Mouse (Mus musculus) embryonic facial prominence, embryonic 12.5 days (tissue): Measurements from ENCODE around the gene Asb10. TPM values are rescaled to one million over a fixed set of nuclear protein-coding genes. Genes with fewer than 3 reads are reported as not detected.

Experiments used
- ATAC-seq: fragments of 200-750 bp; cut with Nextera tagmentation; 2 replicates; pipeline ENCODE4 v1.8.0; 2017; ENCODE audit not compliant: insufficient number of reproducible peaks, insufficient read depth, low FRiP score, low TSS enrichment
- H3K27ac ChIP-seq: fragments of 300-500 bp; sonication (generic); 2 replicates; pipeline ENCODE4 v1.5.1; 2016; ENCODE audit warnings: mild to moderate bottlenecking
- H3K27me3 ChIP-seq: fragments of 300-500 bp; sonication (generic); 2 replicates; pipeline ENCODE4 v1.6.1; 2016; ENCODE audit warnings: mild to moderate bottlenecking, moderate library complexity
- H3K36me3 ChIP-seq: fragments of 300-500 bp; sonication (generic); 2 replicates; pipeline ENCODE4 v1.6.1; 2016; ENCODE audit warnings: mild to moderate bottlenecking
- H3K4me1 ChIP-seq: fragments of 300-500 bp; sonication (generic); 2 replicates; pipeline ENCODE4 v1.6.1; 2016
- H3K4me2 ChIP-seq: fragments of 300-500 bp; sonication (generic); replicated peaks from 2 replicates; pipeline ENCODE4 v1.6.1; 2016; ENCODE audit warnings: mild to moderate bottlenecking, moderate library complexity
- H3K4me3 ChIP-seq: fragments of 300-500 bp; sonication (generic); 2 replicates; pipeline ENCODE4 v1.5.1; 2016; ENCODE audit warnings: mild to moderate bottlenecking
- H3K9ac ChIP-seq: fragments of 300-500 bp; sonication (generic); 2 replicates; pipeline ENCODE4 v1.6.1; 2016; ENCODE audit warnings: mild to moderate bottlenecking, moderate library complexity
- H3K9me3 ChIP-seq: fragments of 300-500 bp; sonication (generic); 2 replicates; pipeline ENCODE4 v1.6.1; 2016; ENCODE audit warnings: mild to moderate bottlenecking, moderate library complexity
- WGBS: fragments of 180-500 bp; shearing (Covaris S2); methylation state at CpG from one replicate; pipeline ENCODE4 v1.1.7; 2016; 5-methylcytosine and 5-hydroxymethylcytosine counted together
- polyA plus RNA-seq: library from polyadenylated mRNA; unstranded; fragments of >200 nt; fragmentation: Nextera tagmentation; extraction: Ambion mirVana; gene quantifications from 2 replicates; pipeline ENCODE4 v1.2.1, GENCODE M21; 2016

The Asb10 gene
- polyA plus RNA-seq, 1 experiment from 2014 or later: 1.1 TPM

GRCm38 (mm10) chr5:24484963-24485362 lies 55.8 kb downstream of the Asb10 start:
- Histone ChIP-seq H3K4me3 (no peak overlapping the region), H3K27me3 (0 out of 2 replicates have a peak, but pooled peaks cover 8% of the 10 kb centered on the region), H3K4me1 (peaks cover 36% of the 10 kb centered on the region), H3K36me3 (peaks cover 76% of the 10 kb centered on the region), H3K27ac (no peak overlapping the region), H3K9ac (peak overlapping the region; percentile 30; the same call in 1 of the 2 replicates), H3K9me3 (no peaks in the 10 kb centered on the region), H3K4me2 (peak overlapping the region; percentile 30)
- no peak for ATAC-seq
- WGBS: 26% methylated on average over 22 of the region's 22 CpGs

- Histone ChIP-seq H3K4me2 (no peak overlapping the region), H3K4me3 (no peak overlapping the region), H3K27me3 (0 out of 2 replicates have a peak, but pooled peaks cover 8% of the 10 kb centered on the region), H3K4me1 (peaks cover 36% of the 10 kb centered on the region), H3K27ac (no peak overlapping the region), H3K9ac (no peak overlapping the region), H3K36me3 (peaks cover 76% of the 10 kb centered on the region), H3K9me3 (no peaks in the 10 kb centered on the region)
- 21% methylated on average over 11 of the region's 11 CpGs for WGBS
- no peak for ATAC-seq
These were observed 57.5 kb downstream of the Asb10 start for GRCm38 (mm10) chr5:24483326-24483725.

Other genes with a start within 250 kb of the Asb10 start
- 4.5 and 5.2 TPM in 2 replicates for gene Kcnh2, start 189.4 kb downstream of the Asb10 start, polyA plus RNA-seq
- 6.7 and 7.6 TPM in 2 replicates for gene Nos3, start 176.2 kb downstream of the Asb10 start, polyA plus RNA-seq
- gene Atg9b, start 148.8 kb downstream of the Asb10 start, polyA plus RNA-seq: 0.36 and 0.47 TPM in 2 replicates
- 44.6 and 46.2 TPM in 2 replicates for gene Abcb8, start 147.3 kb downstream of the Asb10 start, polyA plus RNA-seq
- 1.8 and 2.8 TPM in 2 replicates for gene Asic3, start 127.6 kb downstream of the Asb10 start, polyA plus RNA-seq
- gene Cdk5, start 117.4 kb downstream of the Asb10 start, polyA plus RNA-seq: 62.2 and 63.2 TPM in 2 replicates
- gene Slc4a2, start 117.1 kb downstream of the Asb10 start, polyA plus RNA-seq: 46.6 and 49.8 TPM in 2 replicates
- gene Fastk, start 95.7 kb downstream of the Asb10 start, polyA plus RNA-seq: 117 and 122 TPM in 2 replicates
- gene Tmub1, start 93.1 kb downstream of the Asb10 start, polyA plus RNA-seq: 24.7 and 24.9 TPM in 2 replicates
- gene Agap3, start 88.8 kb downstream of the Asb10 start, polyA plus RNA-seq: 52.4 and 68.6 TPM in 2 replicates
- 0.04 and 0.23 TPM in 2 replicates for gene Gbx1, start 13.8 kb downstream of the Asb10 start, polyA plus RNA-seq
- 0.10 TPM in 1 of 2 replicates, not detected in the other for gene 4931409K22Rik, start 15.8 kb upstream of the Asb10 start, polyA plus RNA-seq
- gene Abcf2, start 36.5 kb upstream of the Asb10 start, polyA plus RNA-seq: 126 and 128 TPM in 2 replicates
- 23.0 and 24.4 TPM in 2 replicates for gene Chpf2, start 45.8 kb upstream of the Asb10 start, polyA plus RNA-seq
- 73.5 and 74.7 TPM in 2 replicates for gene Smarcd3, start 83.4 kb upstream of the Asb10 start, polyA plus RNA-seq
- 33.9 and 34.0 TPM in 2 replicates for gene Nub1, start 144.6 kb upstream of the Asb10 start, polyA plus RNA-seq
- 69.7 and 78.3 TPM in 2 replicates for gene Wdr86, start 189.7 kb upstream of the Asb10 start, polyA plus RNA-seq
- 6.5 and 18.4 TPM in 2 replicates for gene Crygn, start 217.0 kb upstream of the Asb10 start, polyA plus RNA-seq